Mouse (Mus musculus): Measurements from ENCODE around the gene Ankrd63.

GRCm38 (mm10) chr2:118747301-118747960 lies 43.7 kb upstream of the Ankrd63 start:
- no peak for TF ChIP-seq CTCF (IDR thresholded peaks at IDR 0.05; ENCODE audit: extremely low read depth, insufficient read depth, low read length)
- no peak for TF ChIP-seq POLR2A (IDR thresholded peaks at IDR 0.05; ENCODE audit: extremely low read depth, insufficient read depth, low read length)
